Mouse (Mus musculus): ENCODE data around the gene Dync1i2. TPM values are rescaled to one million over a fixed set of nuclear protein-coding genes. Genes with fewer than 3 reads are reported as not detected.

The Dync1i2 gene
- polyA plus RNA-seq, 1 experiment from 2014 or later, result 122 TPM

DNA sequence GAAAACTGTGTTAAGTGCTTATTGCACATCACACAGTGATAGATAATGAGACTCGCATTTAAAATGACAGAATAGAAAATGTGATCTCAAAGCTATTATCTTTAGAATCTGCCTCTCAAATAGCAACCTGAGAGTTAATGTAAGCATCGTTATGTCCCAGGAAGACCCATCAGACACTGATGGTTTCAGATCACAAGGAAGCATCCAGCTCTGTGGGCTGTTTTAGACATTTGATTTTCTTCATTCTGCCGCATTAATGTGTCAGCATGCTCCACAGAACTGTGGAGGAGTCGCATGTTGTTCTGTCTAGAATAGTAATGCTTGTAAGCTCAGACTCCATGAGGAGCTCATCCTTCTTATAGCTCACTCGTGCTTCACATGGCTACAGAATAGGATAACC, 34.6 kb downstream of the Dync1i2 start:
- Histone ChIP-seq H3K4me3 (no peak overlapping the region), H3K4me1 (no peaks in the 10 kb centered on the region), H3K27ac (replicated peaks) (no peak overlapping the region), H3K9me3 (no peaks in the 10 kb centered on the region), H3K27me3 (replicated peaks; ENCODE audit: low read depth, poor library complexity, severe bottlenecking) (no peaks in the 10 kb centered on the region), H3K36me3 (replicated peaks) (peaks cover 75% of the 10 kb centered on the region)
- DNase-seq (ENCODE audit: low spot score), result no peak
- 94% methylated on average over 5 of the region's 5 CpGs for WGBS

DNA sequence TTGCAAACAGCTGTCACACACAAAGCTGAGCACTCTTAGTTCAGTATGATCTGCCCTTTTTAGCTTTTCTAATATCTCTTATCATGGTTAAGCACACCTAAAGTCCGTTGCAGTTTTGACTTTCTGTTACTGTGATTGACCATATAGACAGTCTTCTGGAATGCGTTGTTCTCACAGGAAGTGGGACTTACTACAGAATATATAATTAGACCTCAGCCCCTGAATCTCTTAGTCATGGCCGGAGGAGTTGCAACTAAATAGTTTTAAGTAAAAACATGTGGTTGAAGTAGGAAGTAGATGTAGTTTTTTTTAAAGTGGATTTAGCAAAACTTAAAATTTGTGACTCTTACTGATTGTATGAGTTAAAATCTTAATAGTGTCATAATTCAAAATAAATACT, 36.6 kb downstream of the Dync1i2 start:
- H3K27me3 ChIP-seq (replicated peaks; ENCODE audit: low read depth, poor library complexity, severe bottlenecking), result no peaks in the 10 kb centered on the region
- H3K27ac ChIP-seq (replicated peaks), result no peak overlapping the region
- peaks cover 77% of the 10 kb centered on the region for H3K36me3 ChIP-seq (replicated peaks)
- no peaks in the 10 kb centered on the region for H3K9me3 ChIP-seq
- no peak overlapping the region for H3K4me3 ChIP-seq
- whole genome bisulfite sequencing, result 63% methylated on average over 3 of the region's 3 CpGs
- no peak for DNase-seq (ENCODE audit: low spot score)
- no peaks in the 10 kb centered on the region for H3K4me1 ChIP-seq

DNA sequence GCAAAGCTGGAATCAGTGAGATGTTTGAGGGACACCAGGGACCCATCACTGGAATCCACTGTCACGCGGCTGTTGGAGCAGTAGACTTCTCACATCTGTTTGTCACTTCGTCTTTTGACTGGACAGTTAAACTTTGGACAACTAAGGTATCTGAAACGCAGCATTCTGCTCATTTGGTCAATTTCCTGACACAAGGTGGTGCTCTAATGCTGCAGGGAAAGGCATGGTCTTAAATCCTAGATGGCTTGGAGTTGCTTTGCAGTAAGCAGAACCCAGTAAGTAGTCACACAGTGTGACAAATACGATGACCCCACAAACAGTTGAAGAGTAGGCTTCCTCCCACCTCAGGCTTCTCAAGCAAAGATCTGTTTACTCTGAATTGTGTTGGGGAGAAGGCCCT, 39.3 kb downstream of the Dync1i2 start:
- no peak overlapping the region for H3K27ac ChIP-seq (replicated peaks)
- H3K27me3 ChIP-seq (replicated peaks; ENCODE audit: low read depth, poor library complexity, severe bottlenecking), result no peaks in the 10 kb centered on the region
- no peaks in the 10 kb centered on the region for H3K9me3 ChIP-seq
- H3K4me3 ChIP-seq, result no peak overlapping the region
- peaks cover 85% of the 10 kb centered on the region for H3K36me3 ChIP-seq (replicated peaks)
- 75% methylated on average over 5 of the region's 5 CpGs for WGBS
- DNase-seq (ENCODE audit: low spot score), result peak; percentile 26
- no peaks in the 10 kb centered on the region for H3K4me1 ChIP-seq

DNA sequence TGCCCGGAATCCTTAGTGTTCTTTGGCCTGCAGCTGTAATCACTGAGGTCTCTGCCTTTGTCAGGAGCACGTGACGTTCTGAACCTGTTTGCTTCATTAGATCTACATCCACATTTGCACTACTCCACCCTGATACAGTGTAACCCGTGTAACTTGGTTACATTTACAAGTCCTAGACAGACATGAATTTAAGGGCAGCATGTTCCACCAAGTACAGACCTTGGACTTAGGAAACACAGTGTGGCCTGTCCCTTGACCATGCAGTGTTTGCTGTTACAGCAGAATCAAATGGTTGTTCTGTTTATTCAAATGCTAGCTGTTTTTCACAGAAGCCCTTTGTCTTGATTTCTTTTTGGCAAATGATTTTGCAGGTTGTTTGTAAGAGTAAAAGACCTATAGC, 43.3 kb downstream of the Dync1i2 start:
- 90% methylated on average over 4 of the region's 4 CpGs for WGBS
- Histone ChIP-seq H3K27me3 (replicated peaks; ENCODE audit: low read depth, poor library complexity, severe bottlenecking) (no peaks in the 10 kb centered on the region), H3K4me3 (no peak overlapping the region), H3K36me3 (replicated peaks) (peaks cover 93% of the 10 kb centered on the region), H3K27ac (replicated peaks) (no peak overlapping the region), H3K4me1 (no peaks in the 10 kb centered on the region), H3K9me3 (no peaks in the 10 kb centered on the region)
- DNase-seq (ENCODE audit: low spot score), result no peak

DNA sequence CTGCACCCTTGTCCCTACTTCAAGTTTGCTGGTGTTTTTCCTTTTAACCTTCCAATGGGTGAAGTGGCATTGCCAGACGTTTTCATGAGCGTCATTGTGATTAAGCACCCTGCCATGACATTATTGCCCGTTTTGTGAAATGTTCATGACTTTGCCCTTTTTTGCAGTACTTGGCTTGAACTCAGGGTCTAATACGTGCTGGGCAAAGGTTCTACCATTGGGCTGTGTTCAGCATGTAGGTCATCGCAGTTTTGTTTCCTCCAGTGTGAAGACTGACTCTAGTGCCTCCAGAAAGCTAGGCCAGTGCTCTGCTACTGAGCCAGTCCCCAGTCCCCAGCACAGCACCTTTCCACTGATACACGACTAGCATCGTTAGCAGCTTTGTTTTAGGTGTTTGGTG, 45.1 kb downstream of the Dync1i2 start:
- no peak for DNase-seq (ENCODE audit: low spot score)
- no peak overlapping the region for H3K27ac ChIP-seq (replicated peaks)
- H3K4me1 ChIP-seq, result no peaks in the 10 kb centered on the region
- H3K36me3 ChIP-seq (replicated peaks), result peaks cover 92% of the 10 kb centered on the region
- no peak overlapping the region for H3K4me3 ChIP-seq
- WGBS, result 94% methylated on average over 7 of the region's 7 CpGs
- no peaks in the 10 kb centered on the region for H3K27me3 ChIP-seq (replicated peaks; ENCODE audit: low read depth, poor library complexity, severe bottlenecking)
- H3K9me3 ChIP-seq, result no peaks in the 10 kb centered on the region

DNA sequence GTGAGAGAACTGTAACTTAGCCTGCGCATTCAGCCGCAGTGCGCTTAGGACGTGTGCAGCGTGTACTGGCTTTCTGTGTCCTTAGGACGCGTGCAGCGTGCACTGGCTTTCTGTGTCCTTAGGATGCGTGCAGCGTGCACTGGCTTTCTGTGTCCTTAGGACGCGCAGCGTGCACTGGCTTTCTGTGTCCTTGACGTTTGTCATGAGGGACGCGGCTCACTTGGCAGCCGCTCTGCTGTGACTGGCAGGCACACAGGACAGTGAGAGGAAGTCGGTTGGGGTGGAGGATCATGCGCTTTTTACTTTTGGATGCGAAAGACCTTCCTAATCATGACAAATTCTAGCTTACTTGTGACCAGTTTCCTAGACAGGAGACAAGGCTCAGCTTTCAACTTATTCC, 53.1 kb downstream of the Dync1i2 start:
- 94% methylated on average over 20 of the region's 20 CpGs for WGBS
- H3K4me3 ChIP-seq, result no peak overlapping the region
- H3K27me3 ChIP-seq (replicated peaks; ENCODE audit: low read depth, poor library complexity, severe bottlenecking), result no peaks in the 10 kb centered on the region
- no peaks in the 10 kb centered on the region for H3K4me1 ChIP-seq
- no peak overlapping the region for H3K27ac ChIP-seq (replicated peaks)
- peaks cover 90% of the 10 kb centered on the region for H3K36me3 ChIP-seq (replicated peaks)
- no peaks in the 10 kb centered on the region for H3K9me3 ChIP-seq
- DNase-seq (ENCODE audit: low spot score), result no peak

DNA sequence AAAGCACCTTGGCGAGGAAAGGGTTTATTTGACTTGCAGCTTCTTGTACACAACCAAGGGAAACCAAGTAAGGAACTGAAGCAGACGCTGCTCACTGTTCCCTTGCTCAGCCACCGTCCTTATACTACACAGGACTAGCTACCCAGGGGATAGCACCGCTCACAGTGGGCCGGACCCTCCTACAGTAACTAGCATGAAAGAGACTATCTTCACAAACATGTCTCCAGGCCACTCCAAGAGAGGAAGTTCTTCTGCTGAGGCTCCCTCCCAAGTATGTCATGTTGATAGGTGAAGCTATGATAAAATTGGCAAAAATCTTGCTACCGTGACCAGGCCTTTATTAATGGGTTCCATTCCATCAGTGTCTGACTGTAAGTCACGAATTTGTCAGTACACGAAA, 57.2 kb downstream of the Dync1i2 start:
- Histone ChIP-seq H3K4me3 (no peak overlapping the region), H3K27ac (replicated peaks) (no peak overlapping the region), H3K36me3 (replicated peaks) (peaks cover 50% of the 10 kb centered on the region), H3K4me1 (no peaks in the 10 kb centered on the region), H3K27me3 (replicated peaks; ENCODE audit: low read depth, poor library complexity, severe bottlenecking) (no peaks in the 10 kb centered on the region), H3K9me3 (no peaks in the 10 kb centered on the region)
- 92% methylated on average over 8 of the region's 8 CpGs for WGBS
- no peak for DNase-seq (ENCODE audit: low spot score)

DNA sequence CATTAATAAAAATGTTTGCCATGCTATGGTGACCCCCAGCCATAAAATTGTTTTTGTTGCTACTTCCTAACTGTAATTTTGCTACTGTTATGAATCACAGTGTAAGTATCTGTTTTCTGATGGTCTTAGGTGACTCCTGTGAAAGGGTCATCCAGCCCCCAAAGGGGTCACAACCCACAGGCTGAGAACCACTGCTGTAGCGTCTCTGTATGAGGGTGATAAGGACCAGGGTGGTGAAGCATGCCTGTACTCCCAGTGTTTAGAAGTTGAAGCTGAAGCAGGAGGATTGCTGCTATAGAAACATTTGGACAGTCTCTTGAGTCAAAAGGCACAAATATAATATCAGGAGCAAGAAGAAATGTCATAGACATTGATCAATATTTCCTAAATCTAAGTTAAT, 57.8 kb downstream of the Dync1i2 start:
- Histone ChIP-seq H3K36me3 (replicated peaks) (peaks cover 44% of the 10 kb centered on the region), H3K27me3 (replicated peaks; ENCODE audit: low read depth, poor library complexity, severe bottlenecking) (no peaks in the 10 kb centered on the region), H3K4me3 (no peak overlapping the region), H3K4me1 (0 out of 2 replicates have a peak, but pooled peaks cover 3% of the 10 kb centered on the region), H3K9me3 (no peaks in the 10 kb centered on the region), H3K27ac (replicated peaks) (no peak overlapping the region)
- 75% methylated on average over 1 of the region's 1 CpGs for WGBS
- DNase-seq (ENCODE audit: low spot score), result no peak

DNA sequence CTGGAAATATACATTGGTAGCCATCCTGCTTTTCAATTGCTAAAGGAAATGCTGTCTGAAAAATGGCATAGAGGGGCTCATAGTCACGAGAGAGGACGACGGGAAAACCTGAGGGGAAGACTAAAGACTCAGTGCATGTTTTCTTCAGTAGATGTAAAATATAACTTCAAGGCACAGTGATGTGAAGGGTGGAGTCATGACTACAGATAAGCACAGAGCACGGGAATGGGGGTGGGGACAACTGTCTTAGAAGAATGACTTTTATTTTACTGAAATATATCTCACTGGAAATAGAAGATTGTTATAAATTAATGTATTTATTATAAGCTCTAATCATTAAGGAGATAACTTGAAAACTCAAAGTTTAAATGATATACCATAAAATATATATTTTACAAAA, 58.6 kb downstream of the Dync1i2 start:
- no peaks in the 10 kb centered on the region for H3K9me3 ChIP-seq
- WGBS, result 84% methylated on average over 4 of the region's 4 CpGs
- peaks cover 42% of the 10 kb centered on the region for H3K36me3 ChIP-seq (replicated peaks)
- 0 out of 2 replicates have a peak, but pooled peaks cover 7% of the 10 kb centered on the region for H3K4me1 ChIP-seq
- no peak overlapping the region for H3K27ac ChIP-seq (replicated peaks)
- no peak overlapping the region for H3K4me3 ChIP-seq
- no peaks in the 10 kb centered on the region for H3K27me3 ChIP-seq (replicated peaks; ENCODE audit: low read depth, poor library complexity, severe bottlenecking)
- DNase-seq (ENCODE audit: low spot score), result no peak

DNA sequence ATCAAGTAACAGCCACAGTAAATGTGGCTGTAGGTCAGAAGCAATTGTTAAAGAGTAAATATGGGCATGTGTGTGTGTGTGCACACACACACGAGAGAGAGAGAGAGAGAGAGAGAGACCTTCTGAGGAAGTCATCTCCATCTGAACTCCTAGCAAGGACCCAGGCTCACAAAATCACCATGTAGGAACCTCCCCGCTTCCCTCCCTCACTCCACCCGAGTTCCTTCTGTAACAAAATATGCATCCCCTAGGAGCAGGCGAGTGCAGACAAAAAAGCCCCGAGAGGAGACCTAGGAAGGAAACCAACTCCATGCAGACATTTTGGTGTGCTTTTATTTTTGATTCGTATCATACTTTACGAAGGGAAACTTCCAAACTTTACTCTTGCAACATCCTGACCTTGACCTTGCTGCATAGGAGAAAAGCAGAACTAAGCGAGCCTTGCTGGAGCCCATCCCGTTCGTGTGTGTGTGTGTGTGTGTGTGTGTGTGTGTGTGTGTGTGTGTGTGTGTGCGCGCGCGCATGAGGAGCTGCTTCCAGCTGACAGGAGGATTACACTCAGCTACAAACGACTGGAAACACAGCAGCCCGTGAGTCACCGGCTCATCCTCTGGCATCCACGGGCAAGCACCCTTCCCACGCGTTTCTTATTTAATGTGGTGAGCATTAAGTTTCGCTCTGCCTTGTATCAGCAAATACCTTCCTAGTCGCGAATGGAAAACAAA, 62.6 kb downstream of the Dync1i2 start:
- WGBS, result 66% methylated on average over 23 of the region's 23 CpGs
- Histone ChIP-seq H3K4me1 (peaks cover 20% of the 10 kb centered on the region), H3K27ac (replicated peaks) (no peak overlapping the region), H3K36me3 (replicated peaks) (peaks cover 39% of the 10 kb centered on the region), H3K4me3 (no peak overlapping the region), H3K9me3 (no peaks in the 10 kb centered on the region), H3K27me3 (replicated peaks; ENCODE audit: low read depth, poor library complexity, severe bottlenecking) (no peaks in the 10 kb centered on the region)
- peak; percentile 32 for DNase-seq (ENCODE audit: low spot score)

DNA sequence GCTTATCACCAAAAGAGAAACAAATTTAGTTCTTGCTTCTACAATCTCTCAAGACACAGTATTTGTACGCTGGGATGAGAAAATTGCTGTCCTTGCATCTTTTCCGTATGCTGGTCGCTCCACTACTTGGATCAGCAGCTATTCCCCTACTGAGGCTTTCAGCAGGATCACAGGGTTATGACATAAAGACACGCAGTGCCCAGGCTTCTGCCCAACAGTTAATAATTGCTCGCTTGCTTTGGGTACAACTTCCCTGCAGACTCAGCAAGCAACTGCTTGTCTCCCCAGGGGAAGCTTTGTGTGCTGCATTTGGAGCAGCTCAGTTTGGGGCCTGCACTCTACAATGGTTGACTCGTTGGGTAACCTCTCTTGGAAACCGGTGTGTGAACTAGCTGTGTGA, 64.2 kb downstream of the Dync1i2 start:
- Histone ChIP-seq H3K36me3 (replicated peaks) (peaks cover 43% of the 10 kb centered on the region), H3K4me3 (no peak overlapping the region), H3K9me3 (no peaks in the 10 kb centered on the region), H3K4me1 (peaks cover 23% of the 10 kb centered on the region), H3K27ac (replicated peaks) (no peak overlapping the region), H3K27me3 (replicated peaks; ENCODE audit: low read depth, poor library complexity, severe bottlenecking) (no peaks in the 10 kb centered on the region)
- DNase-seq (ENCODE audit: low spot score), result no peak
- whole genome bisulfite sequencing, result 84% methylated on average over 7 of the region's 7 CpGs

DNA sequence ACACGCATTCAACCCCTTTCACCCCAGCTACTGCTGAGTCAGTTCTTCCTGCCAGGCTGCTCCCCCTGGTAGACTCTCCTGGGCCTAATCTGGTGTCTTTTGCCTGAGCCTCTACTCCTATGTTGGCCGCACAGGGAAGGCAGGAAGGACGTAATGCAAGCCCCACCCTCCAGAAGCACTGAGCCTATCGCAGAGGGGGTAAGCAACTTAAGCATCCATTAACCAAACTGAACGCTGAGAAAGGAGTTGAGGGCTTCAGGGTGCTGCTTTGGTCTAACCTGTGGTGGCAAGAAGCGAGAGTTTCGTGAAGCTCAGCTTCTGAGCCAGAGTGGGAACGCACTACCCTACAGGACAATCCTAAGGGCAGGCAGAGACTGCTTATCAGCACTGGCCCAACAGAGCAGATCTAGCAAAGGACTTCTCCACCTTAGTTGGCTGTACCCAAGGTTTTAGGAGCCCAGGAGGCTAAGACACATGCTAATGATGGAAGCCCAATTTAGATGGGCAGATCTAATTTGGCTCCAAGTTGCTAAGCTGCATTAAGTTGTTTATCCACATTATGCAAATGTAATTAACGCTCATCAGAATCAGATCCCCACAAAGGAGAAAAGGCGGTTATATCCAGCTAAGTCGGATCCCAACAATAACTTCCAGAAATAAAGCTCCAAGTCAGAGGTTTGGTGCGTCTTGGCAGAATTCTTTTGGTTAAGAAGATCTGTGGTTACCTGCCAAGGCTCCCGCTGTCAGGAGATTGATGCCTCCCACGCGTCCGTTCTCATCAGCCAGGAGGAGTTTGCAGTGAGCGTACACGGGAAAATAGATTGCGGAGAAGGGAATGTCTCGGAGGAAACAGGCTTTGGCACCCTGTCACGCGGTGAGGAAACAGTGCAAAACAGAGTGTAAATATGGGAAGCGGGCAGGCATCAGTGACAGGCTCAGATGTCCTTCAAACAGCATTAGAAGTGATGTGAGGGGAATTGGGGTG, 67.6 kb downstream of the Dync1i2 start:
- peaks cover 58% of the 10 kb centered on the region for H3K36me3 ChIP-seq (replicated peaks)
- WGBS, result 87% methylated on average over 23 of the region's 23 CpGs
- no peaks in the 10 kb centered on the region for H3K9me3 ChIP-seq
- H3K27ac ChIP-seq (replicated peaks), result no peak overlapping the region
- DNase-seq (ENCODE audit: low spot score), result no peak
- H3K4me3 ChIP-seq, result no peak overlapping the region
- H3K27me3 ChIP-seq (replicated peaks; ENCODE audit: low read depth, poor library complexity, severe bottlenecking), result no peaks in the 10 kb centered on the region
- peaks cover 24% of the 10 kb centered on the region for H3K4me1 ChIP-seq

DNA sequence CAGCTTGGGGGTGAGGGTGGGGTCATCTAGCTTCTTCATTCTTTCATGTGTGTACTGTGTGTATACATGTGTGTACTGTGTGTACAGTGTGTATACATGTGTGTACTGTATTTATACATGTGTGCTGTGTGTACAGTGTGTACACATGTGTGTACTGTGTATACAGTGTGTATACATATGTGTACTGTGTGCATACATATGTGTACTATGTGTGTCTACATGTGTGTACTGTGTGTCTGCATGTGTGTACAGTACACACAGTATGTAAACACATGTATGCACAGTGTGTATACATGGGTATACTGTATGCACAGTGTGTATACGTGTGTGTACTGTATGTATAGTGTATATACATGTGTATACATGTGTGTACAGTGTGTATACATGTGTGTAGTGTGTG, 70.5 kb downstream of the Dync1i2 start:
- H3K4me1 ChIP-seq, result peaks cover 16% of the 10 kb centered on the region
- no peak overlapping the region for H3K4me3 ChIP-seq
- H3K27me3 ChIP-seq (replicated peaks; ENCODE audit: low read depth, poor library complexity, severe bottlenecking), result no peaks in the 10 kb centered on the region
- no peaks in the 10 kb centered on the region for H3K9me3 ChIP-seq
- 85% methylated on average over 1 of the region's 1 CpGs for WGBS
- H3K27ac ChIP-seq (replicated peaks), result no peak overlapping the region
- no peak for DNase-seq (ENCODE audit: low spot score)
- peaks cover 48% of the 10 kb centered on the region for H3K36me3 ChIP-seq (replicated peaks)
